Mouse (Mus musculus) hematopoietic stem cell, adult 5-6 weeks (primary cell): ENCODE measurements around the gene Usp44. TPM values are rescaled to one million over a fixed set of nuclear protein-coding genes. Genes with fewer than 3 reads are reported as not detected.
"Not testable (repeated sequence)": the region's sequence is repeated elsewhere in the genome, so short reads cannot be mapped to it uniquely, and the experiment has no call there.

Experiments used
- ATAC-seq, 2 experiments: fragments of 125-278 bp in 1 of 2; replicated peaks in 1 of 2; 2 replicates each; pipeline ENCODE4 v1.8.0; 2016 to 2017; ENCODE audit warnings: inconsistent platforms in 2 of 2, mild to moderate bottlenecking in 2 of 2, moderate number of reproducible peaks in 2 of 2, low read depth in 1 of 2, moderate TSS enrichment in 1 of 2; ENCODE audit not compliant: low FRiP score in 2 of 2, poor library complexity in 2 of 2, severe bottlenecking in 2 of 2, insufficient read depth in 1 of 2, low TSS enrichment in 1 of 2
- total RNA-seq: library from RNA; stranded (forward); fragments of 172-1452, 232-1000 nt; gene quantifications from 2 replicates; pipeline ENCODE4 v1.2.3, GENCODE M21; 2017

Usp44 gene
- total RNA-seq, 1 experiment from 2014 or later = 0.69 TPM

DNA sequence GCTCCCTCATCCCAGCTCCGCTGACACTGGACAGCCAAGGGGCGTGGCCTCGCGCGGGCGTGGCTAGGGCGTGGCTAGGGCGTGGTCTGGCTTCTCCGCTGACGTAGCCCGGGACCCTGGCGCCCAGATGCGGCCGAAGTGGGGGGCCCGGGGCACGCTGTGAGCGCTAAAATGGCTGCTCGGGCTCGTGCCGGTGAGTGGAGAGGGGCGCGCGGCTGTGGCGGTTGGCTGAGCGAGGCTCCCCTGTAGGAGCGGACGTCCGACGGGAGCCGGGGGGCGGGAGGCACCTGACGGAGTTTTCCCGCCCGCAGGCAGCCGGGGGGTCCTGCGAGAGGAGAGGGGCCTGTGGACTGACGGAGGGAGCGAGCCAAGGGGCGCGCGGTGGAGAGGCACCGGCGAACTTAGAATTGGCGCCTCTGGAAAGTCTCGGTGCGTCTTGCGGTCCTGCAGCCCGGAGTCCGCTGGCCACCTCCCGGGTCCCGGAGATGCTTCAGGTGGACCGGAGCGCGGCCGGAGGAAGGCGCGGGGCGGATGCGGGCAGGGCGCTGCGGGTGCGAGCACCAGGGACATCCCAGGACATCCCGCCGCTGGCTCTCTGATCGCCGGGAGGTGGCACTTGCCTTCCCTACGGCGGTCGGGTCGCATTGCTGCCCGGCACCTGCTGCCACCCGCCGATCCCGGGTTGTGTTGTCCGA is 2.5 kb downstream of the Usp44 start:
- ATAC-seq = peak; percentile 65 to 85

GRCm38 (mm10) chr10:93834394-93834745 is 3.0 kb downstream of the Usp44 start:
- no peak for ATAC-seq

GRCm38 (mm10) chr10:93835115-93835514 is 3.8 kb downstream of the Usp44 start:
- ATAC-seq = not testable (repeated sequence)

GRCm38 (mm10) chr10:93846706-93847105 is 15.4 kb downstream of the Usp44 start:
- no peak for ATAC-seq

DNA sequence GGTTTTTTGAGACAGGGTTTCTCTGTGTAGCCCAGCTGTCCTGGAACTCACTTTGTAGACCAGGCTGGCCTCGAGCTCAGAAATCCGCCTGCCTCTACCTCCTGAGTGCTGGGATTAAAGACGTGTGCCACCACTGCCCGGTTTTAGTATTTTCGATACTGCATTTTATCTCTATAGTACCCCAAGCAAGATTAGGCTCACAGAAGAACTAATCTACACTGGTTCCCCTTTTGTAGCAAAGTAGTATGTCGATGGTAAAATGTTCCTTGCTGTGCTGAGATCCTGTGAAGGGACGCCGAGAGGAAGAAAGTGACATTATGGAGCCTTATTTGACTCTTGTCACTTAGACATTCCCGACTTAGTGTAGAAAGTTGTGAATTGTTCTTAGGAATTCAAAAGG is 23.8 kb downstream of the Usp44 start:
- no peak for ATAC-seq

DNA sequence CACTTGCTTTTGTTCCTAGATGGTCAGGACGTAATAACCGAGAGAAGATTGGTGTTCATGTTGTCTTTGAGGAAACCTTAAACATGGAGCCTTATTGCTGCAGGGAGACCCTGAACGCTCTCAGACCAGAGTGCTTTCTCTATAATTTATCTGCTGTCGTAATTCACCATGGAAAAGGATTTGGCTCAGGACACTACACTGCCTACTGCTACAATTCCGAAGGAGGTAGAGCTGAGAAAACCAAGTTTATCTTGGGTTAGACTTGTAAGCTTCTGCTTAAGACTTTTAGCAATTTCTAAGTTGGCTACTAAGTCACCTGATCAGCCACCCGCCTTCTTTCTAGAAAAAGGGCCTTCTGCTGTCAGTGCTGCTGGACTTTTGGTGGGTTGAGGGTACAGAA is 24.7 kb downstream of the Usp44 start:
- ATAC-seq = no peak

- ATAC-seq = no peak
Measured at GRCm38 (mm10) chr10:93868401-93868800, 37.0 kb downstream of the Usp44 start.

DNA sequence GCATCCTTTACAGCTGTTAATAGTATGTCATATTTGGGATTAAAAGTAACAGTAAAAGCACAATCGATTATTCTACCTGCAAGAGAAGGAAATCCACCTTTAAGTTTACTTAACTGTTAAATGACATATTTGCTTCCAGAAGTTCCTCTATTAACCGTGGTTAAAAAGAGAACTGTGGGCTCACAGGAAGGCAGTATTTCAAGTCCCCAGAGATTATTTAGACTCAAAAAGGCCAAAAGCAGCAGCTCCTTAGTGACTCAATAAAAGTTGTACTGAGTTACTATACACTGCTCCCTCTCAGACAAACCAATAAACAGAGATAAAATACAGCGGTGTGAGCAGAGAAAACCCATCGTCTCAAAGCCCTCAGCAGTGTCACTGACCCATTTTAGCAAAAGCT is 37.5 kb downstream of the Usp44 start:
- no peak for ATAC-seq

GRCm38 (mm10) chr10:93876772-93877171 is 45.4 kb downstream of the Usp44 start:
- no peak for ATAC-seq

- no peak for ATAC-seq
Measured at GRCm38 (mm10) chr10:93878732-93879131, 47.4 kb downstream of the Usp44 start.

DNA sequence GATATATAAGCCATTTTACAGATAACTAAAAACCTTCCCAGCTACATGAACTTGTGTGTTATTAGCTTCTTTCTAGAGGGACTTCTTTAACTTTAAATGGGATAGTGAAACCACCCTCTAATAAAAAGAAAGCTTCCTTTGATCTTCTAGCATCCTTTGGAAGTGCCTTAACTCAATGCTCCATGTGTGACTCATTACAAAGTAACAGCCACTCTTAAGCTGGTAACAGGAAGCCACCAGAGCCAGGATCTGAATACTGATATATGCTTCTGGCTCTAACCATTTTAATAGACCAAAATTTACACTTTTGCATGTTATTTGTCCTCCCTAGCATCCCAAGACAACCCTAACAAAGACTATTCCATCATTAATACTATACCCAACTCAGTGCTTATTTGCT is 50.6 kb downstream of the Usp44 start:
- ATAC-seq = no peak

DNA sequence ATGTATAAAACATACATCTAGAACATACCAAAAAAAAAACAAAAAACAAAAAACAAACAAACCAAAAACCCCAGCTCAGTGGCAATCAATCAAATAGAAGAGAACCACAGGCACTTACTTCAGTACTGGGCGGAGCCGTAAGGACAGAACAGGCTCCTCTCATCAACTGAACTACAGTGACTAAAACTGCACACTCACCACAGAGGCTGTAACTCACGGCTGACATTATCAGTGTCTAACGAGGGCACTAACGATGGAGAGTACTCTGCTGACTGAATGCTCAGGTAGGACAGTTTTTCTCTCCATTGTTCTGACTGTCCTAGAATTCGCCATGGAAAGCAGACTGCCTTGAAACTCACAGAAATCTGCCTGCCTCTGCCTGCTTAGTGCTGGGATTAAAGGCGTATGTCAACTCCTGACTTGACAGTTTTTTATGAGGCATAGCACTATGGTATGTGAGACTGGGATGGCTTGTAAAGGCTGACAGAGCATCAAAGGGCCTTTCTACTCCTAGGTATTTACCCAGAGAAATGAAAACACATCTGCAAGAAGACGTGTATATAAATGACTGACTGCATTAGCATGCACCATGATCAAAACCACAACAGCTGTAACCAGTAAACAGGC is 51.5 kb downstream of the Usp44 start:
- peak in 1 of 2 experiments; percentile 40; a peak in 1 of 4 replicates for ATAC-seq

GRCm38 (mm10) chr10:93885839-93886477 is 54.6 kb downstream of the Usp44 start:
- no peak; a peak in 1 of 4 replicates for ATAC-seq

DNA sequence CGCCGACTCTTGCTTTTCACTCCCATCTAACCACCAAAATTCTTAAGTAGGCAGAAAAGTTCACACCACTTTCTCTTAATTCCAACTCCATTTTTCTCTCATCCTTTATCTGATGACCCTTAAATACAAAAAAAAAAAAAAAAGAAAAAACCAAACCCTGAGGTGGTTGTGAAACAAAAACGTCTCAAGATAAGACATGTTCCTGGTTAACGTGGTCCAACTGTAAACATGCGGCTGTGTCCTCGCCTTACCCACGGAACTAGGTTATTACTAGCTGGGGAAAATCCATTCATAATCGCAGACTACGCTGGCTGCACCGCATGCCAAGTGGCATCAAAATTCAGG is 57.2 kb downstream of the Usp44 start:
- no peak for ATAC-seq

- ATAC-seq = peak; percentile 24 to 47
Measured at GRCm38 (mm10) chr10:93888935-93889578, 57.7 kb downstream of the Usp44 start.

DNA sequence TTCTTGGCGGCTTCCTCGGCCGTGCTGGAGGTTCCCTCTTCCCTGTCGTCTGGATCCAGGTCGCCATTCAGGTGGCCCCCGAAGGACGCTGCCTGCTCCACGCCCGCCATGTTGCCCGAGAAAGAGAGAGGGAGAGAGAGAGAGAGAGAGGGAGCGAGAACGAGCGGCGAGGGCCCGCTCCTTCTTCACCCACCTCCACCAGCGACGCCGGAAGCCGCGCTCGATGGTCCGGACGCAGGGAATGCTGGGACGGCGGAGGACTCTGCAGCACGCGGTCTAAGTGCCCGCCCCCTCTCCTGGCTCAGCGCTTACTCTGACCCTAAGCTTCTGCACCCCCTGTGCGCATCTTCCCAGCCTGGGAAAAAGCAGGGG is 58.2 kb downstream of the Usp44 start:
- peak; percentile 96 to 98 for ATAC-seq

GRCm38 (mm10) chr10:93889976-93890375 is 58.6 kb downstream of the Usp44 start:
- ATAC-seq = peak; percentile 2 to 13; a peak in 1 of 4 replicates

DNA sequence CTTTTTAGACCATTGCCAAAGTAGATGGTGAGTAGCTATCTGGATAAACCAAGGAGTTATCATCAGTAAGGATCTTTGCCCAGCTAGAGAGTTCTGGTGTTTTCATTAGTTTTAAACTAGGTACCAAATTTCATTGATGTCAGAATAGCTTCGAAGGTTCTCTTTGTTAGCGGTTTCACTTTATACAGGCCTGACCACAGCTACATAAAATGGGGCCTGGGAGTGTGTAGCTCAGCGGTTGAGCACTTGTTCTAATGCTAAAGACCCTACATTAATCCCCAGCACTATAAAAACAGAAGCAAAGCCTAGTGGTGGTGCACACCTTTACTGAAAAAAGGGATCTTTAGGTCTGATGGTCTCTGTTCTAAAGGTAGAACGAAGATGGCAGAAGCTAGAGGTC is 59.2 kb downstream of the Usp44 start:
- ATAC-seq = no peak
